Mouse (Mus musculus) small intestine, adult 2 months (tissue): Measurements from ENCODE around the gene Bace2.

Experiments used
- CTCF ChIP-seq: fragments of 200-500 bp; IDR thresholded peaks from 2 replicates; pipeline ENCODE4 v1.5.1; 2012; ENCODE audit warnings: low read depth, mild to moderate bottlenecking, control low read depth, inconsistent platforms, low read length, moderate library complexity, mixed read lengths; ENCODE audit not compliant: insufficient replicate concordance, insufficient read length; ENCODE audit errors: extremely low read depth
- POLR2A ChIP-seq: fragments of 200-500 bp; IDR thresholded peaks from 2 replicates; pipeline ENCODE4 v1.6.1; 2012; ENCODE audit warnings: low read depth, mild to moderate bottlenecking, control low read depth, inconsistent platforms, low read length, moderate library complexity

DNA sequence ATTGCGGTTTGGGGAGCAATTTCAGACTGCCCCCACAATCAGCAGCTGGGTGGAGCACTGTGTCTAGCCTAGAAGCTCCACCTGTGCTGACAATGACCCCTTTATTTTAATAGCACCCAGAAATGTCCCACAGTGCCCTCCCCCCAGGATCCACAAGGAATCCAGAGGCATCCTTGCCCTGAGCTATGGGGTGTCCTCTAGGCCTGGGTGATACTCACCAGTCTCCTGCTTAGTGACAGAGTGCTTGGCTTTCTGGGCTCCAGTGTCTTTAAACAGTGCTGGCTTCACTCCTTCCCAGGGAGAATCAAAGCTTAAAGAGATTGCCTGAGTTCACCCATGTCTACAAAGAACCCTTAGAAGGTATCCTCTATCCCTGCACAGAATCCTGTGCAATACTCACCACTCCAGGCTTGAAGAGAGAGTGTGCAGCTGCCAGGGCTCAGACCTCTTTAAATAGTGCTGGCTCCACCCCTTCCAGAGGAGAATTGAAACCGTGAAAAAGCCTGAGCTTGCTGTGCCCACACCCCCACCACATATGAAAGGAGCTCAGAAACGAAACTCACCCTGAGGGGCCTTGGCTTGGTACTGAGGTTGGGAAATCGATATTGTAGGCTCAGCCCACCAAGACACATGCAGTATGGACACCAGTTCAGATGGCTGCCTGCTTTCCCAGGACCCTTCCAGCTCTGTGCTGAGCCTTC, 106.1 kb downstream of the Bace2 start, which contains the start of gene Mx1:
- TF ChIP-seq CTCF, result no peak
- no peak for TF ChIP-seq POLR2A
